Mouse (Mus musculus): ENCODE measurements around the gene Frmd8.
"Not testable (repeated sequence)": the region's sequence is repeated elsewhere in the genome, so short reads cannot be mapped to it uniquely, and the experiment has no call there.

The Frmd8 gene

GRCm38 (mm10) chr19:5885838-5886237, 10.8 kb upstream of the Frmd8 start:
- DNase-seq (ENCODE audit: low spot score in 2 of 2) = no peak

- DNase-seq (ENCODE audit: low spot score in 2 of 2) = no peak
These were observed 8.9 kb upstream of the Frmd8 start for GRCm38 (mm10) chr19:5883935-5884334.

- DNase-seq (ENCODE audit: low spot score in 2 of 2) = not testable (repeated sequence)
These were observed 7.0 kb upstream of the Frmd8 start for GRCm38 (mm10) chr19:5882079-5882478.

GRCm38 (mm10) chr19:5881155-5881554, 6.1 kb upstream of the Frmd8 start:
- DNase-seq (ENCODE audit: low spot score in 2 of 2) = no peak

GRCm38 (mm10) chr19:5879735-5880134, 4.7 kb upstream of the Frmd8 start:
- DNase-seq (ENCODE audit: low spot score in 2 of 2) = no peak

- no peak for DNase-seq (ENCODE audit: low spot score in 2 of 2)
These were observed 3.8 kb upstream of the Frmd8 start for GRCm38 (mm10) chr19:5878916-5879315.

GRCm38 (mm10) chr19:5878362-5878722, 3.3 kb upstream of the Frmd8 start:
- no peak for DNase-seq (ENCODE audit: low spot score in 2 of 2)

GRCm38 (mm10) chr19:5877618-5878361, 2.7 kb upstream of the Frmd8 start, which contains the start of gene Slc25a45:
Gene Slc25a45 (plus strand): TSS chr19:5877808.
- DNase-seq (ENCODE audit: low spot score in 2 of 2) = peak; percentile 54 to 58

- DNase-seq (ENCODE audit: low spot score in 2 of 2) = no peak
These were observed 594 bp downstream of the Frmd8 start for GRCm38 (mm10) chr19:5874391-5874968.

GRCm38 (mm10) chr19:5872931-5873556, 2.0 kb downstream of the Frmd8 start:
- no peak for DNase-seq (ENCODE audit: low spot score in 2 of 2)

- DNase-seq (ENCODE audit: low spot score in 2 of 2) = no peak
These were observed 2.5 kb downstream of the Frmd8 start for GRCm38 (mm10) chr19:5872528-5872927.

- no peak for DNase-seq (ENCODE audit: low spot score in 2 of 2)
These were observed 3.4 kb downstream of the Frmd8 start for GRCm38 (mm10) chr19:5871683-5872082.

- no peak for DNase-seq (ENCODE audit: low spot score in 2 of 2)
These were observed 3.8 kb downstream of the Frmd8 start for GRCm38 (mm10) chr19:5871273-5871672.

- no peak for DNase-seq (ENCODE audit: low spot score in 2 of 2)
These were observed 7.0 kb downstream of the Frmd8 start for GRCm38 (mm10) chr19:5868096-5868495.

GRCm38 (mm10) chr19:5864710-5865398, 10.2 kb downstream of the Frmd8 start:
- no peak for DNase-seq (ENCODE audit: low spot score in 2 of 2)

GRCm38 (mm10) chr19:5863776-5864175, 11.3 kb downstream of the Frmd8 start:
- no peak for DNase-seq (ENCODE audit: low spot score in 2 of 2)

- no peak for DNase-seq (ENCODE audit: low spot score in 2 of 2)
These were observed 12.6 kb downstream of the Frmd8 start for GRCm38 (mm10) chr19:5862335-5863085.

- no peak for DNase-seq (ENCODE audit: low spot score in 2 of 2)
These were observed 18.5 kb downstream of the Frmd8 start for GRCm38 (mm10) chr19:5856604-5857003.

GRCm38 (mm10) chr19:5852035-5852722, 22.9 kb downstream of the Frmd8 start:
- DNase-seq (ENCODE audit: low spot score in 2 of 2) = no peak

- DNase-seq (ENCODE audit: low spot score in 2 of 2) = no peak
These were observed 23.5 kb downstream of the Frmd8 start for GRCm38 (mm10) chr19:5851481-5851971.

- no peak for DNase-seq (ENCODE audit: low spot score in 2 of 2)
These were observed 24.2 kb downstream of the Frmd8 start for GRCm38 (mm10) chr19:5850860-5851259.
